Mouse (Mus musculus) neural tube, embryonic 12.5 days (tissue): ENCODE results near the gene Fer. TPM values are rescaled to one million over a fixed set of nuclear protein-coding genes. Genes with fewer than 3 reads are reported as not detected.

ENCODE experiments used
- ATAC-seq: fragments of 200-750 bp; cut with Nextera tagmentation; 2 replicates; pipeline ENCODE4 v1.8.0; 2017; ENCODE audit warnings: low read depth, mild to moderate bottlenecking, moderate TSS enrichment, moderate library complexity; ENCODE audit not compliant: low FRiP score
- H3K27ac ChIP-seq: fragments of 300-500 bp; sonication (generic); 2 replicates; pipeline ENCODE4 v1.5.1; 2016
- H3K27me3 ChIP-seq: fragments of 300-500 bp; sonication (generic); replicated peaks from 2 replicates; pipeline ENCODE4 v1.6.1; 2016; ENCODE audit warnings: mild to moderate bottlenecking
- H3K36me3 ChIP-seq: fragments of 300-500 bp; sonication (generic); 2 replicates; pipeline ENCODE4 v1.6.1; 2016; ENCODE audit warnings: mild to moderate bottlenecking
- H3K4me1 ChIP-seq: fragments of 300-500 bp; sonication (generic); 2 replicates; pipeline ENCODE4 v1.6.1; 2016
- H3K4me2 ChIP-seq: fragments of 300-500 bp; sonication (generic); replicated peaks from 2 replicates; pipeline ENCODE4 v1.6.1; 2016; ENCODE audit warnings: mild to moderate bottlenecking
- H3K4me3 ChIP-seq: fragments of 300-500 bp; sonication (generic); 2 replicates; pipeline ENCODE4 v1.5.1; 2016
- H3K9ac ChIP-seq: fragments of 300-500 bp; sonication (generic); 2 replicates; pipeline ENCODE4 v1.6.1; 2016; ENCODE audit warnings: mild to moderate bottlenecking
- H3K9me3 ChIP-seq: fragments of 300-500 bp; sonication (generic); 2 replicates; pipeline ENCODE4 v1.6.1; 2016; ENCODE audit warnings: mild to moderate bottlenecking
- WGBS: fragments of 180-500 bp; shearing (Covaris S2); methylation state at CpG from one replicate; pipeline ENCODE4 v1.1.7; 2016; 5-methylcytosine and 5-hydroxymethylcytosine counted together
- polyA plus RNA-seq: library from polyadenylated mRNA; unstranded; fragments of >200 nt; fragmentation: Nextera tagmentation; extraction: Ambion mirVana; gene quantifications from 2 replicates; pipeline ENCODE4 v1.2.1, GENCODE M21; 2016

The Fer gene
- polyA plus RNA-seq, 1 experiment from 2014 or later: 32.7 TPM

DNA sequence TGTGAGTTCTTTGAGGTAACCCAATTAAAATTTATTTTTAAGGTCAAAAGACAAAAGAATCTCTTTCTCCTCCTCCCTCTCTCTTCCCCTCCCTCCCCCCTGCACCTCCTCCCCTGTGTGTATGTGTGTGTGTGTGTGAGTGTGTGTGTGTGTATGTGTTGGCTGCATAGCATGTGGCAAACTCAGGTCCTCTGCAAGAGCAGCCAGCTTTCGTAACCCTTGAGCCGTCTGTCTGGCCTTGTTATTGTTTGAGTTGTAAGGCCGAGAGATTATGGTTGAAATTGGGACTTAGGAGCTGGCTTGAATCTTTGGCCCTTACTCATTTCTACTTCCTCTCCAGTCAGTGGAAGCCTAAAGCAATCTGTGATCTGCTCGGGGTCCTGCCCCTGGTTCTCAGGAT is 17.1 kb downstream of the Fer start:
- Histone ChIP-seq H3K4me1 (no peaks in the 10 kb centered on the region), H3K9ac (no peak overlapping the region), H3K36me3 (no peaks in the 10 kb centered on the region), H3K4me2 (no peak overlapping the region), H3K9me3 (no peaks in the 10 kb centered on the region), H3K27ac (no peak overlapping the region), H3K4me3 (no peak overlapping the region), H3K27me3 (no peaks in the 10 kb centered on the region)
- whole genome bisulfite sequencing: 81% methylated on average over 4 of the region's 4 CpGs
- ATAC-seq: no peak

DNA sequence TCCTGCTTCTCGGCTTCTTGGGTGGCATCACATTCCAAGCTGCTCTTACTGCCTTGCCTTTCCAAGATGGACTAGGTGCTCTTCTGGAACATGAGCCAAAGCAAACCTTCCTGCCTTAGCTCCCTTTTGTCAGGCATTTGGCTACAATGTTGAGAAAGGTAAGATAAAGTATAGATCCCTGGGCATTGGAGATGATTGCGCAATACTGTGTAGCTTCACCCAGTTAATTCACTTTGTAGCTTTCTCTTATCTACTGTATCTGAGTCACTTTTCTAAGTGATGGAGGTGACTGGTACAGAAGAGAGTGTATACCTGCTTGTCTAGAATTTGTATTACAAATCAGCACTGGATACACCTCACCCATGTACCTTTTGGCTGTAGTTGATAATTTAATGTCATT is 24.1 kb downstream of the Fer start:
- ATAC-seq: no peak
- Histone ChIP-seq H3K4me3 (no peak overlapping the region), H3K9ac (no peak overlapping the region), H3K4me2 (no peak overlapping the region), H3K27me3 (no peaks in the 10 kb centered on the region), H3K4me1 (no peaks in the 10 kb centered on the region), H3K9me3 (no peaks in the 10 kb centered on the region), H3K36me3 (no peaks in the 10 kb centered on the region), H3K27ac (no peak overlapping the region)
- 96% methylated on average over 2 of the region's 2 CpGs for WGBS

DNA sequence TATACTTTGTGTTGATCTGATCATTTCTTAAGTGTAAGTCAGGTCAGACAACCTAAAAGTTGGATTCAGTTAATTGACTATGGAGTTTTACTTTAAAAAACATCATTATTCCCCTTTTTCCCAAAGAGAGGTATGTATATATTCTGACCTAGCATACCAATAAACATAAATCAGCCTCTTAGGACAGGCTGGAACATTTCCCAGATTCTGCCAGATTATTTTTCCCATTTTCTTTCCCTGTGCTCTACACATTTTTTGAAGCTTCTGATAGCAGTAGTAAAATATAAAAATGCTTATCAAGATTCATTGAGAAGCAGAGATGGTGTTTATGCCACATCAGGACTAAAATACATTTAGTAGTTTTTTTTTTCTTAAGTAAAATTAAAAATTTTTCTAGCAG is 27.7 kb downstream of the Fer start:
- Histone ChIP-seq H3K4me1 (no peaks in the 10 kb centered on the region), H3K36me3 (no peaks in the 10 kb centered on the region), H3K9ac (no peak overlapping the region), H3K27me3 (no peaks in the 10 kb centered on the region), H3K4me2 (no peak overlapping the region), H3K4me3 (no peak overlapping the region), H3K27ac (no peak overlapping the region), H3K9me3 (no peaks in the 10 kb centered on the region)
- no peak for ATAC-seq

DNA sequence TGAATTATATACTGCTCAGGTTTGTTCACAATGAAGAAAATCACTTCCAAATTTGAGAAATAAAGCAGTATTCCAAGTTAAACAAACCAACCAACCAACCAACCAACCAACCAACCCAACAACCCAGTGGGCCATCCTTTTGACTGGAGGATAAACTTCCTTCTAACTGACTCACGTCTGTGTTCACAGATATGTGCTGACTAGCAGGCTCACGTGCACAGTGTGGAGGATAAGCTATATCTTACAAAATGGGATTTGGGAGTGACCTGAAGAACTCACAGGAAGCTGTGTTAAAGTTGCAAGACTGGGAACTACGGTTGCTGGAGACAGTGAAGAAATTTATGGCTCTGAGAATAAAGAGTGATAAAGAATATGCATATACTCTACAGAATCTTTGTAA is 33.0 kb downstream of the Fer start:
- Histone ChIP-seq H3K9me3 (no peaks in the 10 kb centered on the region), H3K4me3 (no peak overlapping the region), H3K36me3 (0 out of 2 replicates have a peak, but pooled peaks cover 4% of the 10 kb centered on the region), H3K9ac (no peak overlapping the region), H3K27ac (no peak overlapping the region), H3K27me3 (no peaks in the 10 kb centered on the region), H3K4me2 (no peak overlapping the region), H3K4me1 (no peaks in the 10 kb centered on the region)
- no peak for ATAC-seq
- 74% methylated on average over 3 of the region's 3 CpGs for WGBS

DNA sequence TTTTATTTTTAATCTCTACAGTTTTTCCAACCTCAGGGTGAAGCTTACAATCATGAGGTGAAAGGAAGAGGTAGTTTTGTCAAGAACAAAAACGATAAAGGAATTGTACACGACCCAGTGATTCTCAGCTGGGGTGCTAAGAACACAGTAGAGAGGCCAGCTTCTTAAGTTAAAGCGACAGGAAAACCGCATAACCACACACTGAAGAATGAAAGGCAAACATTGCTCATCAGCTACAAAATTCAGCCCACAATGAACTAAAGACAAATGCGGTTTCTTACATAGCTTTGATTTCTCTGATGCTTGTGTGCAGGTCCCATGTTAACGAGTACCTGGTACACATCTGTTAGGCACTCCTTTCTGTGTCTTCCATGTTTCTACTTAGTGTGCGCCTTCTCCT is 34.2 kb downstream of the Fer start:
- WGBS: 89% methylated on average over 7 of the region's 7 CpGs
- Histone ChIP-seq H3K27ac (no peak overlapping the region), H3K4me3 (no peak overlapping the region), H3K27me3 (no peaks in the 10 kb centered on the region), H3K9ac (no peak overlapping the region), H3K36me3 (0 out of 2 replicates have a peak, but pooled peaks cover 4% of the 10 kb centered on the region), H3K9me3 (no peaks in the 10 kb centered on the region), H3K4me1 (no peaks in the 10 kb centered on the region), H3K4me2 (no peak overlapping the region)
- no peak for ATAC-seq

DNA sequence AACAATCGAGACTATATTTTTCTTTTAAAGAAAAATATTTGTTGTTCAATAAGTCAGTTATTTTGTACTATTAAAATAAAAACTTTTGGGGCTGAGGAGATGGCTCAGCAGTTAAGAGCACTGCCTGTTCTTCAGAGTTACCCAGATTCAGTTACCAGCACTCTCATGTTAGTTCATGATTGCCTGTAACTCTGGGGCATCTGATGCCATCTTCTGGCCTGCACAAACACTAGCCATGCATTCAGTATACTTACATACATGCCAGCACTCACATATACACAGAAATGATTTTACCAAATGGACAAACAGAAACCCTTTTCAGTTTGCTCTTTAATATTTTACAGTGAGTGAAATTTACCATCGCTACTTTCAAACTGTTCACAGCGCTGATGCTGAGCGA is 46.4 kb downstream of the Fer start:
- H3K27ac ChIP-seq: no peak overlapping the region
- H3K4me2 ChIP-seq: no peak overlapping the region
- no peaks in the 10 kb centered on the region for H3K4me1 ChIP-seq
- no peaks in the 10 kb centered on the region for H3K36me3 ChIP-seq
- H3K27me3 ChIP-seq: no peaks in the 10 kb centered on the region
- no peaks in the 10 kb centered on the region for H3K9me3 ChIP-seq
- no peak overlapping the region for H3K4me3 ChIP-seq
- no peak for ATAC-seq
- 95% methylated on average over 4 of the region's 4 CpGs for WGBS
- no peak overlapping the region for H3K9ac ChIP-seq

DNA sequence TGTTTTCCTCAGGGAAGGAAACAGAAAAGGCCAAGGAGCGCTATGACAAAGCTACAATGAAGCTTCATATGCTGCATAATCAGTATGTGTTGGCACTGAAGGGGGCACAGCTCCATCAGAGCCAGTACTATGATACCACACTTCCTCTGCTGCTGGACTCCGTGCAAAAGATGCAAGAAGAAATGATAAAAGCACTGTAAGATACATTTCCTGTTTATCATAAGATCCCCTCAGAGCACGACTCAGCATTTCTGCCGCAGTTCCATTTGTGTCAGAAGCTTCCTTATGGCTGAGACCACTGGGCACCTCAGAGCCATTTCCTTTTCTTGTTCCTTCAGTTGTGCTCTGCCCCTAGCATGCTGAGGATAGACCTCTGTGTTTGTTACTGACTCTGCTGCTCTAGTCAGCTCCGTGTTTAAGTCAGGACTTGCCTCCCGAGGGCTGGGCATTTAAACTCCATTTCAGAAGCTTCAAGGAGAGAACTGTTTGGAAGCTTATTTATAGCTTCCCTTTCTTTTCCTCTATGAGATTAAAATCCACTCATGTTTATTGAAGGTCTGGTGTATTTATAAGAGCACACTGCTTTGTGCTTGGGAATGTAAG is 58.8 kb downstream of the Fer start:
- ATAC-seq: no peak
- Histone ChIP-seq H3K36me3 (no peaks in the 10 kb centered on the region), H3K4me1 (no peaks in the 10 kb centered on the region), H3K27ac (no peak overlapping the region), H3K4me3 (no peak overlapping the region), H3K4me2 (no peak overlapping the region), H3K9me3 (no peaks in the 10 kb centered on the region), H3K9ac (no peak overlapping the region), H3K27me3 (no peaks in the 10 kb centered on the region)
- WGBS: 82% methylated on average over 6 of the region's 6 CpGs

DNA sequence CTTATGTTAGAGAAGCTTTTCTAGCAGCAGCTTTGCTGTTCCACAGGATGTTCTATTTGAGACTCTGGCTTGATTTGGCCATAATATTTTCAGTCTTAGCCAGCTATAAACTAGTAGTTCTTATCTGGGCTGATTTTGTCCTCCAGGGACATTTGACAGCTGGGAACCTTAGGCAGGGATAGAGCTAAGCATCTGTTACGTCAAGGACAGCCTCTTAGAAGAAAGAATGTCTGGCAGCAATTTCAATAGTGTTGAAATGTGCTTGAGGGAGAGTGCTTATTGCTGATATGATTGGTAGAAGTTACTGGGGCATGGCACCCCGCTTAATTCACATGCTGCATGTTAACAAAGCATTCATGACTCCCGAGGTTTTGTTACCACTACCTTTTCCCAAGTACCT is 62.7 kb downstream of the Fer start:
- H3K9ac ChIP-seq: no peak overlapping the region
- ATAC-seq: no peak
- H3K36me3 ChIP-seq: no peaks in the 10 kb centered on the region
- no peak overlapping the region for H3K27ac ChIP-seq
- H3K4me3 ChIP-seq: no peak overlapping the region
- H3K4me1 ChIP-seq: no peaks in the 10 kb centered on the region
- no peaks in the 10 kb centered on the region for H3K27me3 ChIP-seq
- no peaks in the 10 kb centered on the region for H3K9me3 ChIP-seq
- no peak overlapping the region for H3K4me2 ChIP-seq
- 73% methylated on average over 3 of the region's 3 CpGs for WGBS

DNA sequence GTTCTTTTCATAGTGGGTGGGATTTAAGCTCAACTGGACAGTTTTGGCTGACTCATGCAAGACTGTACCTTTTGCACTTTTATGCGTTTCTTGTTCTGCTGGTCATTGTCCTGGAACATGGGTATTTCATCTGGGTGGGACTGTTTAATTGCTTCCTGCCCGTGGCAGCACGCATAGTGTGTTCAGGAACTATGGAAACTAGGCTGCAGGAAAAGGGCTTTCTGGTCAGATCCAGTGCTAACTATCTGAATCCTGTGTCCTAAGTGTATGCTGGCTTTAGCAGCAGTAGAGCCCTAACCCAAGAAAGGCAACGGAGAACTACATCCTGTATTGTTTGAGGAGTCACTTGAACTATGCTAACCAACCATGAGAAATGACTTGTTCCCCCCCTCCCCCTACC is 67.8 kb downstream of the Fer start:
- Histone ChIP-seq H3K27ac (no peak overlapping the region), H3K9ac (no peak overlapping the region), H3K4me2 (no peak overlapping the region), H3K27me3 (no peaks in the 10 kb centered on the region), H3K9me3 (no peaks in the 10 kb centered on the region), H3K4me3 (no peak overlapping the region), H3K4me1 (no peaks in the 10 kb centered on the region), H3K36me3 (0 out of 2 replicates have a peak, but pooled peaks cover 9% of the 10 kb centered on the region)
- ATAC-seq: no peak
- 78% methylated on average over 4 of the region's 4 CpGs for WGBS

DNA sequence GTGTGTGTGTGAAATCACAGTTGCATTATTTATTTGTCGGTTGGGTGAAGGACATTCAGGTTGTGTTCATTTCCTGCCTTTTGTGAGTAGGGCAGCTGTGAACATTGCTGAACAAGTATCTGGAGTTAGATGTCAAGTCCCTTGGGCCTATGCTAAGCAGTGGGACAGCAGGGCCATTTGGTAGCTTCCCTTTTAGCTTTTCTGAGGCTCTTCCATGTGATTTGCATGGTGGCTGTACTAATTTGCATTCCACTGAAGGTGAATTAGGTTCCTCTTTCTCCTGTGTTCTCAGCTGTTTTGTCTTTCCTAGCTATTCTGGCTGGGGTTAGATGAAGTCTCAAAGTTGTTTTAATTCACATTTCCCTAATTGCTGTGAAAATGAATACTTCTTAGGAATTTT is 68.7 kb downstream of the Fer start:
- no peak overlapping the region for H3K4me2 ChIP-seq
- H3K4me1 ChIP-seq: no peaks in the 10 kb centered on the region
- H3K36me3 ChIP-seq: 0 out of 2 replicates have a peak, but pooled peaks cover 10% of the 10 kb centered on the region
- no peaks in the 10 kb centered on the region for H3K9me3 ChIP-seq
- H3K27me3 ChIP-seq: no peaks in the 10 kb centered on the region
- ATAC-seq: no peak
- H3K4me3 ChIP-seq: no peak overlapping the region
- no peak overlapping the region for H3K9ac ChIP-seq
- WGBS: 64% methylated on average over 1 of the region's 1 CpGs
- no peak overlapping the region for H3K27ac ChIP-seq

DNA sequence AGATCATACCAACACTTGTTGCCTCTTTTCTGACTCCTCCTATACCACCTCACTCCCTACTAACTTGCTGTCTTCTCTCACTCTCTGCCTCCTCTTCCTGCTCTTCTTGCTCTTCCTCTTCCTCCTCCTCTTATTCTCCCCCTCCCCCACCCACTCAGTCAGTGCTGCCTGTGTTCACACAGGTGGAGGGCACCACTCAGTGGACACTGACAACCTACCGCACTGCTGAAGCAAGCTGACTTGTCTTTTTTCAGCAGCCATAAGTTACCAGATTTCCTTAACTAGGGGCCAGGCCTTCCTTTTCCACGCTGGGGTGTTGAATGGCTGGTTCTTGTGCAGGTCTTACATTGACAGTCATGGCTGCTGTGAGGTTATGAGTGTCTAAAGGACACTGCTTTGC is 72.5 kb downstream of the Fer start:
- WGBS: 98% methylated on average over 2 of the region's 2 CpGs
- ATAC-seq: no peak
- H3K27ac ChIP-seq: no peak overlapping the region
- no peaks in the 10 kb centered on the region for H3K27me3 ChIP-seq
- H3K4me1 ChIP-seq: no peaks in the 10 kb centered on the region
- no peak overlapping the region for H3K9ac ChIP-seq
- H3K4me3 ChIP-seq: no peak overlapping the region
- 0 out of 2 replicates have a peak, but pooled peaks cover 10% of the 10 kb centered on the region for H3K36me3 ChIP-seq
- no peak overlapping the region for H3K4me2 ChIP-seq
- no peaks in the 10 kb centered on the region for H3K9me3 ChIP-seq

DNA sequence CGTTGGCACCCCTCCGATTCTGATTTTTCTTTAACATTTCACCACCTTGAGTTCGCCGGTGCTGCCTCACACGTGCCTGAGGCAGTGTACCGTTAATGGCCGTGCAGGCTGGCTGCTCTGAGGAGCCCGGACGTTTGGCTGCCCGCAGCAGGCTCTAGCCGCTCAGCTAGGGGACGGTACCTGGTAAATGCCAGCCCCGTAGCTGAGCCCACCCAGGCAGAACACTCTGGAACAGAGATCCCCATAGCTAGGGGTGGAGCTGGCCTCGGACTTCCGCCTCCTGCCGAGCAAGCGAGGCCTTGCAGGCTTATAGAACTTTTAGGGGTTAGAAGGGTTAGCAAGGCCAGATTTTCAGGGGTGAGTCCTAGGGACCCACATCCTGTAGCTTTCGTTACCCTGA is 75.0 kb downstream of the Fer start:
- H3K9me3 ChIP-seq: no peaks in the 10 kb centered on the region
- 65% methylated on average over 18 of the region's 18 CpGs for WGBS

DNA sequence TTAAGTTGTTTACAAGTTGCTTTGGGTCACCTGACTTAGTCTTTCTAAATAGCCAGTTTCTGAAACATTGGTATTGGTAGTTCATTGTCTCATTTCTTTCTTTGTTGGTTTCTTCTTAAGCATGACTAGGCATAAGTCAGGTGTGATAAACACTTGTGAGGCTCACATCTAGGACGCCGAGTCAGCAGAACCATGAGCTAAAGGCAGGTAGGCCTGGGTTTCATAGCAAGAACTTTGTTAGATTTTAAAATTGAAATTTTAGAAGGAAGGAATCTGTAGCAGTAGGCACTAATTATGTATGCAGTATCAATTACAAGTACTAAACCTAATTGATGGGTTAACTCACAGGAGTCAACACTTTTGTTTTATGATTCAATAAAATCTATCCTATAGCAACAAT is 83.9 kb downstream of the Fer start:
- no peak for ATAC-seq
- 98% methylated on average over 2 of the region's 2 CpGs for WGBS
- Histone ChIP-seq H3K36me3 (no peaks in the 10 kb centered on the region), H3K4me1 (no peaks in the 10 kb centered on the region), H3K4me3 (no peak overlapping the region), H3K9ac (no peak overlapping the region), H3K27me3 (no peaks in the 10 kb centered on the region), H3K4me2 (no peak overlapping the region), H3K27ac (no peak overlapping the region), H3K9me3 (no peaks in the 10 kb centered on the region)

More for the DNA sequence above, 75.0 kb downstream of the Fer start:
- 0 out of 2 replicates have a peak, but pooled peaks cover 10% of the 10 kb centered on the region for H3K36me3 ChIP-seq
- no peak overlapping the region for H3K4me2 ChIP-seq
- H3K4me3 ChIP-seq: no peak overlapping the region
- no peaks in the 10 kb centered on the region for H3K4me1 ChIP-seq
- no peak overlapping the region for H3K9ac ChIP-seq
- ATAC-seq: no peak
- H3K27me3 ChIP-seq: no peaks in the 10 kb centered on the region
- no peak overlapping the region for H3K27ac ChIP-seq
